Mouse (Mus musculus) heart, postnatal 14 days (tissue): ENCODE results near the gene Spg20. TPM values are rescaled to one million over a fixed set of nuclear protein-coding genes. Genes with fewer than 3 reads are reported as not detected.

ENCODE experiments used
- DNase-seq, 2 experiments: peaks; one replicate each; pipeline ENCODE4 v3.0.0; 2021 to 2022
- intact Hi-C: fragments of 180-260 bp; cut with DNase I; formaldehyde crosslinking; loops from one replicate; pipeline ENCODE4 v1.15.1; 2025
- microRNA-seq, 2 experiments: library from miRNA; unstranded; fragments of <30 nt; microRNA quantifications; one replicate each; pipeline ENCODE4 v1.2.0; 2021 to 2022
- total RNA-seq, 2 experiments: library from RNA; stranded (reverse); gene quantifications; 2 replicates each; pipeline ENCODE4 v1.2.3; 2021

The Spg20 gene
- total RNA-seq, 2 experiments from 2014 or later: 32.5 to 35.6 TPM

DNA sequence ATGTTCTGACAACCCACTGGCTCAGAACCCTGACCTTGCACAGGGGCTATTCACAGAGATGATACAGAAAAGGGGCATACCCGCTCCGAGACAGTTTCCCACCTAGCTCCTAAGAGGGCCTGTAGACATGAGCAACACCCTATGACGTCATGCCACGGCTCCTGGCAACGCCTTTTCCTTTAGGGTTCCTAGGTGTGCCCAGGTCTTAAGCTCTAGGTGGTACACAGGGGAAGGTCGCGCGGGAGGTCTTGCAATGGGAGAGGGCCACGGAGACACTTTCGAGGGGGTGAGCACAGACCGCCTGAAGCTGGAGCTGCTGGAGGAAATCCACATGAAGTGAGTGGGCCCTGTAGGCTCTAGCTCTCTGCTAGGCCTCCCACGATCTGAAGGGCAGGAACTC lies 27.9 kb downstream of the Spg20 start:
- no peak for DNase-seq
- intact Hi-C loops: no loop called here

DNA sequence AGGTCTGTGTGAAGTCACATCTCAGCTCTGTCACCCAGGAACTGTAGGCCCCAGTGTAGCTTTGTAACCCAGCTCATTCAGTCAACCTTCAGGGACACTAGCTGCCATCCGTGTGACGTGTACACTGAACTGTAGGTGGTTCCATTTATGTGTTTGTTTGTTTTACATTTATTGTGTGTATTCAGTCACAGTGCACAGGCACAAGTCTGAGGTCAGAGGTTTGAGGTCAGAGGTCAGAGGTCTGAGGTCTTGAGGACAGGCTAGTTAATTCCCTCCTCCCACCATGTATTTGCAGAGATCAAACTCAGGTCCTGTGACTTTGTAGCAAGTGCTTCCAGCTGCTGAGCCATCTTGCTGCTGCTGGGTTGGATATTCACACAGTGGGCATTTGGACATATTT lies 29.5 kb downstream of the Spg20 start:
- DNase-seq: no peak

DNA sequence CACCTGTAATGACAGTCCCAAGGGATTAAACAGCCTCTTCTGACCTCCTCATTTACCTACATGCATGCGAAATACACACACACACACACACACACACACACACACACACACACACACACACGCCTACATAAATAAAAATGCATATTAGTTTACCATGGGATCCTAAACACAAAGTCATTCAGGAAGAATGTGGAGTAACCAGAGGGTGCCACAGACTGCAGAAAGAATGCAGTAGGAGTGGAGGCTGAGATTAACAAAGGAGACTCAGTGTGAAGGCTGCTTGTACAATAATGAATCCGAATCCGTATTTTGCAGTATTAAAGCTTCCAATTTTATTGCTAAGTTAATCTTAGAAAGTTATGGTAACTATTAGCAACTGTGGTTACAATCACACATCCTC lies 33.0 kb downstream of the Spg20 start:
- DNase-seq: no peak
- intact Hi-C loops: no loop called here

More for the DNA sequence above, 29.5 kb downstream of the Spg20 start:
- intact Hi-C loops: no loop called here

DNA sequence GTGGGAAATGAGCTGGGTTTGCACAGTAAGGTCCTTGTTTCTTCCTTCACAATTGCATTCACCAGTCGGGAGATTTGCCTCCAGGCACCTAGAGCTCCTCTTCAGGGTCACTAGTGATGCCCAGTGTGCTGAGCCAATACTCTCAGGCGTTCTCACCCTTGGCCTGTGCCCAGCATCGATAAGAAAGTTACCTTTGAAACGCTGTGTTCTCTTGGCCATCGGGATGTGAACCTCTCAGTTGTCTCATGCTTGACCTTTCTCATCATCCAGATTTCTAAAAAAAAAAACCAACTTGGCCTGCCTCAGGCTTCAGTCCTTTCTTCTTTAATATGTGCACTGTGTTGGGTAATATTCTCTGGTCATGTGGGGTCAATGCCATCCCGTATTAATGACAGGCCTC lies 34.5 kb downstream of the Spg20 start:
- no peak for DNase-seq
- intact Hi-C loops: no loop called here

DNA sequence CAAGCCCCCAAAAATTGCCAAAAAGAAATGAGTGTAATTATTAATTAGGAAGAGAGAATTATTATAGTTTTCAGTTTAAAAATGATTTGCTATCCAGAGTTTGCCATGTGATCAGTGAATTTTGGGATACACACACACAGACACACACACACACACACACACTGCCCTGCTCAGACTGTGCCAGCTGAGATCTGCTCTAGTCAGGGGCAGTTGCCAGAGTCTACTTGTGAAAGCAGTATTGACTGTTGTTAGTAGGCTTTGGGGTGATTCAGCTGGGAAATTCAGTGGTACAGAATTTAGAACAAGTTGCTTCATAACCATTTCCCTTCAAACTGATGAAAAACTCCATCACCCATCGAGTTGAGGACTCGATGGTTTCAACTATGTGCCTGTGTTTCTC lies 35.2 kb downstream of the Spg20 start:
- DNase-seq: no peak
- intact Hi-C loops: no loop called here

DNA sequence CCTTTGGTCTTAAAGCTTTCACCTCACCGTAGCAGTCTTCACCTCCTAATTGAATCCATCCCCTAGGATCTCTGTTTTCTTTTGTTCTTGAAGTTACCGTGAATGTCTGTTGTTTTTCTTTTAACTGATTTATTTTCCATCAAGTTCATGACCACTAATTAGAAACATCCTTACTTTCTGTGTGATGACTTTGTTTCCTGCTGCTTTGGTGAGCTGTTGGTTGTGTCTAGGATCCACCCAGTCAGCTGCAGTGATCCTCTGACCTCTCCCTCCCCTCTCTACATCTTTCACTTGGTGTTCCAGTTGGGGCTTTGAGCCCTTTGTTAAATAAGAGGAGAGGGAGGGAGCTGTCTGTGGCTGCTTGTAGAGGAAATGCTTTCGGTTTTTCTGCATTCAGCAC lies 36.2 kb downstream of the Spg20 start:
- no peak for DNase-seq
- intact Hi-C loops: no loop called here

DNA sequence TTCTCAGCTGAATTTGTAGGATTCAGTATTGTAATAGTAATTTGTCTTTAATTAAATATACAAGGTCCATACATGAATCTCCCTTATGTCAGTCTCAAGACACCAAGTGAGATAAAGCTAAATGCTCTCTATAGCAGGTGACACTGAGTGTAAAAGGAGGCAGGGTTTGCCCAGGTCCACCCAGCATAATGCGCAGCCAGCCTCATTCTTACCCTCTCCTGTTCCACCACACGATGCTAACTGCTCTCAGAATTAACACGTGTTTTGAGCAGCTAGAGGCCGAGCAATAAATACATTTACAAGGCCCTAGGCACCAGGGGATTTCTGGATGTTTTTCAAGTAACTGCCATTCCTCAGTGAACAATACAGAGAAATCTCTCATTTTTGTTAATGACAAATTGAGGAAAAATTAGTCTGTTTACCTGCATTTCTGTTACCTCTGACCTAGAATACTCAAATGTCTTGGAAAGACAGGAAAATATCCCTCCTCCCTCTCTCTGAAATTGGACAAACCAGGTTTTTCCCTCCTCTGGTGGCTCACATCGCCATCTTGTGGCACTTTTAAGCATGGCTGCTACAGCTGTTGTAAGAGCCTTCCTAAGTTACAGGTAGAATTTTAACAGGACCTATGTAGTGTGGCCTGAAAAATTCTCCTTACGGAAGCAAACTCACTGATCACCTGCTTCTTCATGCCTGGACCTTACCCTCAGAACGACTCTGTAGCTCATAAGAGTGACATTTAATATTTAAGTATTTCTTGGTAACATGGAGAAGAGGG lies 39.9 kb downstream of the Spg20 start:
- intact Hi-C loops: loop anchor here (1.0 to 2.0 kb wide), 2 partner anchors 72 to 203 kb away; no protein-coding TSS in a partner anchor

DNA sequence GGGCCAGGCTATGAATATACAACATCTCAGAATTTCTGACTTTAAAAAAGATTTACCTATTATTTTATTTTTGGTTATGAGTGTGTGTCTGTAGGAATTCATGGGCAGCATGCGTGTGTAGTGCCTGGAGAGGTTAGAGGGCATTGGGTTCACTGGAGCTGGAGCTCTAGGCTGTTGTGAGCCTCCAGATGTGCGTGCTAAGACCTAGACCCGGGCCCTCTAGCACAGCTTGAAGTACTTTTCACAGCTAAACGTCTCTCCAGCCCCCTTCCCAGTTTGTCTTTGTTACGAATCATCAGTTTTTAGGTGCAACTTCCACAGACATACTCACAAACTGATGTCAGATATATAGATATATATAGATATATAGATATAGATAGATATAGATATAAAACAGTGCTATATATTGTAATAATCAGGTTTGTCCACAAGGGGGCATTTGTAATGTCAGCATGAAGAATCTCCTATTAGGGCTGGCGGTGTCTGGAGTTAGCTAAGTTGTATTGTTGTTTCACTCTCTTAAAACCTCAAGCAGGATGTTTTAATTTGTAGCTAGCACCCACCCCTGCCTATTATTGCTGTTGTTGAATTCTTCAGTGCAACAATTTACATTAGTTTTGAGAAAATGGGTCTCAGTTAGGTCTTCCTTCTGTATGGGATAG lies 40.9 kb downstream of the Spg20 start:
- DNase-seq: peak in 1 of 2 experiments; percentile 7

More for the DNA sequence above, 39.9 kb downstream of the Spg20 start:
- DNase-seq: peak; percentile 42 to 72

DNA sequence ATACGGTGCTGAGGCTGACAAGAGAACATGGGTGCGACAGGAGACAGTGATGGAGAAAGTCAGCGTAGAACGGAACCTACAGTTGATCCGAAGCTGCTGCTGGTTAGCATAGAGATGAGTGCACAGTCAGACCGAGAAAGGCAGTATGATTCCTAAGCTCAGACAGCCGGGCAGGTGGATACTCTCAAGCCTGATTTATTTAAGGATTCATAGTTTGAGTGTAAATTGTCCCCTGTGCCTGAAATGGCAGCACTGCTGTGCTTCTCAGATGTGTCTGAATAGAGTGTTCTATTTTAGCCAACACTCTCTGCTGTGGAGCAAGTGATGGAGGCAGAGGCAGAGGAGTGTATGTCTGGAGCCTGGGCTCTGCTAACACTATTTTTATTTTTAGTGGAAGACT lies 42.3 kb downstream of the Spg20 start:
- intact Hi-C loops: no loop called here
- DNase-seq: no peak

More for the DNA sequence above, 40.9 kb downstream of the Spg20 start:
- intact Hi-C loops: loop anchor here (1.0 to 2.0 kb wide), 2 partner anchors 73 to 202 kb away; no protein-coding TSS in a partner anchor

DNA sequence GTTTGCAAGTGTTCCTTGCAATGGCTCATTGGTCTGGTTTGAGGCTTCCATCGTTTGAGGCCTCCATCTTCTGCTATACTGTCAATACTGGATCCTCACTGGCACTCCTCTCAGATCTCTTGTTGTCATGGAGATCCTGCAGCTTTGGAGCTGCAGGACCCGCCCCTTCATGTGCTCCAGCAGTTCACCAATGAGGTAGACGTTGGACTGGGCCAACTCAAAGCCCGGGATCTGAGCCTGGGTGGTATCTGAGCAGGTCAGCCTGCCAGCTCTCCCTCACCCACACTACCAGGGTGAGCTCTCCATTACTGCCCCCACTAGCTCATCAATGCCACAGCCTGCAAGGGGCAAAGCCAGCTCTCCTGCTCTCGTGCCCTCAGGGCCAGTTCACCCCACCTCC lies 45.5 kb downstream of the Spg20 start:
- intact Hi-C loops: no loop called here
- no peak for DNase-seq

DNA sequence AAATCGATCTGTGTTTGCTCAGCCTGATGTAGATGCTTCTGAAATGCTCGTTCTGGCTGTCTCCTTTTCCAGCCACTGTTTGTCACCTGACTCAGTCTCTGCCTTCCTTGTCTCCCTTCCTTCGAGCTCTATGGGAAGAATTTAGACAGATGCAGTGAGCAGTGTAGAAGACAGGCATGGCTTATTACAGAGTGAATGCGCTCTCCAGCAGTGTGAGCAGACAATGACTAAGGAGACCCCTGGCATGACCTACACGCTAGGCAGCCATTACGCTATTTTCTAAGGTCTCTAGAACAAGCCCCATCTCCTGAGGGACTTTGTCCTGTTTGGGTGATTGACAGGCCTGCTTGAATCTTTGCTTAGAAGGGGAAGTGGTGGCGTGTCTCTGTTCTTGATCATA lies 49.2 kb downstream of the Spg20 start:
- intact Hi-C loops: no loop called here
- DNase-seq: no peak

DNA sequence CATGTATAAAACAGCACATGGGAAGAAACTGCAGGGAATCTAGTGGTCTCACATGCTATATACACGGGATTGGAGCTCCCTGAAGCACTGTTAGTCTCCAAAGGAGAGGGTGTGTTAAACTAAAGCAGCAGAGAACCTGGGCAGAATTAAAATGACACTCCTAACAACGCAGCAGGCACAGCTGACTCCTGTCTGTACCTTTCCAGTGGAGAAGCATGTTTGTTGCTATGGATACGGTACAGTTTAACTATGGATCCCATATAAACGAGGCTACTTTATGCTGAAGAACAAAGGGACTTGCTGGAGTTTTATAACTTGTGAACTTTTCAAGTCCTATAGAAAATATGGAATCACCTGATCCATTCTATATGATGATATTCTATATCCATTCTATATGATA lies 51.6 kb downstream of the Spg20 start:
- intact Hi-C loops: no loop called here
- DNase-seq: no peak

DNA sequence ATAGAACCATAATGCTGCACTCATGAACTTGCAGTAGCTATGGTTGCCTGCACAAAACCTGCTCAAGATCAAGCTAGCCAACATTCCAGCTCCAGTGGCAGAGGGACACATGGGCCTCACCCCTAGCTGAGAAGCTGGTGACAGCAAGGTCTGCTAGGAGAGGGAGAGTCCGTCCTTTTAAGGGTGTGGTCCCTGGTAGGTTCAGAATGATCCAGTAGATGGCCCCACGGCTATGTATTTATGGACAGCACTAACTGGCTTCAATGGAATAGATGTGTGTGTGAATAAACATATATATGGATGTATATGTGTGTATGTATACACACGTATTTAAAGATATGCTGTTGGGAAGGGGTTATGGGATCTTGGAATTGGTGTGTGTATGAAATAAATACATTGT lies 60.6 kb downstream of the Spg20 start:
- intact Hi-C loops: no loop called here
- no peak for DNase-seq

DNA sequence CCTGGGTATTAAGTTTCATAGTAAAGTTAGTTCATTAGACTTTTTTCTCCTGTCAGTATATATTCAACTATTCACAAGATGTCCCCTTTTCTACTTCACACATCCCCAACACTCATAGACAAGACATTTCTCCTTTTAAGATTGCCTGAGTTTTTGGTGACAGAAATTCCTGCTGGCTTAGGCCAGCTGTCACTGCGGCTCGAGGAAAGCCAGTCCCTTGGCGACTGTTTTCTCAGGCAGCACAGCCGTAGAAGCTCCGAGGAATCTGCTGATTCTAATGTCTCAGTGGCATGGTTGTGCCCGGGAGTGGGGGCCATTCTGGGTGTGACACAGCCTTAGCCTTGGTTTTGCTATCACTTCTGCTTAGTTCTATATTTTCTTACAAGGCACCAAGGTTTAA lies 65.4 kb downstream of the Spg20 start:
- intact Hi-C loops: no loop called here
- no peak for DNase-seq

DNA sequence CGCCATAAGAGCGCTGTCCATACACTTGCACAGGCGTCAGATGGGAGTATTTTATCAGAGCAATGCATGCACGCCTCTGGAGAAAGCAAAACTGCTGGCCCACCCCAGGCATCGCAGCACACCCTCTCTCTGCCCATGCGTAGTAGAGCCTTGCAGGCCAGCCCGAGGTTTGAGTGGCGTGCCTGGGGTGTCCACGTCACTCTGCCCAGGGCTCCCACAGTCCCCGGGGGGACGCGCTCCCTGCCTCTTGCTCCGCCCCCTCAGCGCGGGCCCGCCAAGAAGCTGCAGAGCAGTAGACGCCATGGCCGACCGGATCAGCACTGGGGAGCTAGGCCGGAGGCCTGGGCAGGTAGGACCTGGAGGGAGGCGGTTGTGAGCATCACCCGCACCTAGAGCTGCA lies 69.9 kb downstream of the Spg20 start, which contains the start of gene Sohlh2:
Gene Sohlh2, plus strand, starts transcription at position 263 of the 400 bp plus-strand sequence.
- DNase-seq: no peak
- intact Hi-C loops: no loop called here

Small RNA genes within 50 kb of the gene (microRNA-seq; reads per million reads assigned to microRNA genes)
- 0 reads per million in 2 experiments for gene Gm22029

Other genes starting within 250 kb of the Spg20 start
- gene Sertm1, start 196.2 kb upstream of the Spg20 start, total RNA-seq: under 1 TPM; 0.12 to 0.19 TPM
- gene Ccna1, start 56.6 kb upstream of the Spg20 start, total RNA-seq: under 1 TPM; 0.26 to 0.37 TPM
- under 1 TPM in 1 of 2 experiments, not detected in 1; 0.10 TPM for gene Ccdc169, start 25.2 kb downstream of the Spg20 start, total RNA-seq
- not detected for gene Sohlh2, start 69.9 kb downstream of the Spg20 start, total RNA-seq
- 1 to 10 TPM; 7.4 to 7.5 TPM for gene Dclk1, start 130.3 kb downstream of the Spg20 start, total RNA-seq